Mouse (Mus musculus): Measurements from ENCODE around the gene Cryzl1. TPM values are rescaled to one million over a fixed set of nuclear protein-coding genes. Genes with fewer than 3 reads are reported as not detected.
A peak's percentile ranks its signal among the peaks of the same experiment; 100 is the strongest.

Cryzl1 gene
- total RNA-seq, 2 experiments from 2014 or later, result 30.0 to 32.2 TPM

DNA sequence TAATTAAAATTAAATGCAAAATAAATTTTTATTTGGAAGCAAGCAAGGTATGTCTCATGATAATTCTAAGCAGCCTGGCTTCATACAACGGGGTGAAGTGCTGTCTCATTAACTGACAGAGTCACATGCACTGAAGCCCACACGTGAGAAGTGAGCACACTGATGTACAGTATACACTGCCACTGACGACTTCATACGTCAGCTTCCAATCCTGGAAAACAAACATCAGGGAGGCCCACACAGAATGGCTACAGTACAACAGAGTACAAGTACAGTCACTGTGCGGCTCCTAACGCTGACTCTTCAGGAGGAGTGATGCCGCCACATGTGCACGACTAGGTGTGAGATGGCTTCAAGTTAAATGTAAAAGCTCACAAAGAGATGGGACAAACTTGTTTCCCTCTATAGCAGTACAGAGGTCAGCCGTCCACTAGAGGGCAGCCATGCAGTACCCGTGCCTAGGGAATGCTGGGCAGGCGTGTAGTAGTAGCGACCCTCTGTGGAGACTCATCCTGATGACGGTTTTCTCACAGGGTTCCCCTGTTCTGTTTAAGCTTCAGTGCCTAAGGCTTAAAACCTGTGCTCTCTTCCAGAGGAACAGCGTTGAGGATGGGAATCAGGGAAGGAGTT, 34.2 kb downstream of the Cryzl1 start:
- peak; percentile 81 to 88 for DNase-seq
- intact Hi-C loops (cut with DNase I), result loop anchor here (1.0 to 10.0 kb wide), 2 partner anchors 223 to 610 kb away; partner anchors contain the start of gene Smim11

DNA sequence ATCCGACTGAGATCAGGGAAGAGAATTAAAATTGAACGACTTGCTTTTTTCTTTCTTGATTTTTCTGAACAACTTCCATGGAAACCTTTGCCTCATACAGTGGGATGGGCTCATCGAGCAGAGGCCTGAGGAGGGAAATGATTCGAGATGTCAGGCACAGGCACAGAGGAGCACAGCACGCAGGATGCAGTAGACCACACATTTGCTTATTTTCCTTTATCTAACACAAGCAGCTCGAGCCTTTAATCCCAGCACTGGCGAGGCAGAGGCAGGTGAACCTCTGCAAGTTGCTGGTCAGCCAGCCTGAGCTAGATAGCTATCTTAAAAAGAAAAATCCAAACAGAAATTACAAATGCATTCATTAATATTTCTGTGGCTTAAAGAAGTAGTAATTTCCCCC, 39.0 kb downstream of the Cryzl1 start:
- no peak for DNase-seq
- intact Hi-C loops (cut with DNase I), result loop anchor here (10.0 kb wide), 1 partner anchor 615 kb away; the partner anchor contains the start of gene Smim11

DNA sequence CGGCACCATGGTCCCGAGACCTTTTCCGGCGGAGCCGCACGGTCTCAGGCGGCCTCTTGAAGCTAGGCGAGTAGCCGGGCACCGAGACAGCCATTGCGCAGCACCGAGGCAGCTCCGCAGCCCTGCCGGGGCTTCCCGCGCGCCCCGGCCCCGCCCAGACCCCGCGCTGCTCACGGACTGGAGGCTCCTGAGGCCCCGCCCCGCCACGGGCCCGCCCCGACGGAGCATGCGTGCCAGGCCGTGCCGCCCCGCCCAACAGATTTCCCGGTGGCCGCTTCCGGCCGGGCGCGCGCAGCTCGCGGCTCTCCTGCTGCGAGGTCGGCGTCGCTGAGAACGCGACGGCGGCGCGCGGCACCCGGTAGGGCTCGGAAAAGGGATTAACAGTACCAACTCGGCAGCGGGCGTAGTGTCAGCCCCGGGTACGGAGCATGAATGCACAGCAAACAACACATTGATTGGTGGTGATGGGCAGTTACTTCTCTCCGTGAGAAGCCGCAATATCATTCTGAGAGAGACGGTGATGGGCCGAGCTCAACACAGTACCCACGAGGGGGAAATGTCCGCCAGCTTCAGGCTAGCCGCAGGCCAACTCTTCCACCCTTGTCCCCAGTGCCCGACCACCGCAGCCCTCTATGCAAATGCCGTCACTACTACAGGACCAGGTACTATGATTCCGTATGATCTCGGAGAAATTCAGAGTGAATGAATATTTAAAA, 40.0 kb downstream of the Cryzl1 start, which contains the start of gene Donson:
TSS of gene Donson (minus strand) at position 152 of the 716 bp plus-strand sequence.
- intact Hi-C loops (cut with DNase I), result no loop called here
- peak; percentile 95 to 96 for DNase-seq

GRCm38 (mm10) chr16:91688023-91688618, 40.7 kb downstream of the Cryzl1 start:
- intact Hi-C loops (cut with DNase I), result no loop called here
- no peak for DNase-seq

GRCm38 (mm10) chr16:91686369-91686768, 42.4 kb downstream of the Cryzl1 start:
- intact Hi-C loops (cut with DNase I), result no loop called here

GRCm38 (mm10) chr16:91685526-91685925, 43.2 kb downstream of the Cryzl1 start:
- no peak for DNase-seq
- intact Hi-C loops (cut with DNase I), result no loop called here

More at GRCm38 (mm10) chr16:91686369-91686768, 42.4 kb downstream of the Cryzl1 start:
- DNase-seq, result no peak

- intact Hi-C loops (cut with DNase I), result no loop called here
- DNase-seq, result no peak
Observed at GRCm38 (mm10) chr16:91680656-91681055, 48.1 kb downstream of the Cryzl1 start.

GRCm38 (mm10) chr16:91678147-91678911, 50.4 kb downstream of the Cryzl1 start:
- DNase-seq, result no peak
- intact Hi-C loops (cut with DNase I), result no loop called here

- intact Hi-C loops (cut with DNase I), result no loop called here
- no peak for DNase-seq
Observed at GRCm38 (mm10) chr16:91674500-91674899, 54.3 kb downstream of the Cryzl1 start.

GRCm38 (mm10) chr16:91663795-91664194, 65.0 kb downstream of the Cryzl1 start:
- intact Hi-C loops (cut with DNase I), result no loop called here
- DNase-seq, result no peak

GRCm38 (mm10) chr16:91662336-91662735, 66.4 kb downstream of the Cryzl1 start:
- DNase-seq, result no peak
- intact Hi-C loops (cut with DNase I), result no loop called here

- DNase-seq, result no peak
- intact Hi-C loops (cut with DNase I), result no loop called here
Observed at GRCm38 (mm10) chr16:91661397-91661796, 67.4 kb downstream of the Cryzl1 start.

DNA sequence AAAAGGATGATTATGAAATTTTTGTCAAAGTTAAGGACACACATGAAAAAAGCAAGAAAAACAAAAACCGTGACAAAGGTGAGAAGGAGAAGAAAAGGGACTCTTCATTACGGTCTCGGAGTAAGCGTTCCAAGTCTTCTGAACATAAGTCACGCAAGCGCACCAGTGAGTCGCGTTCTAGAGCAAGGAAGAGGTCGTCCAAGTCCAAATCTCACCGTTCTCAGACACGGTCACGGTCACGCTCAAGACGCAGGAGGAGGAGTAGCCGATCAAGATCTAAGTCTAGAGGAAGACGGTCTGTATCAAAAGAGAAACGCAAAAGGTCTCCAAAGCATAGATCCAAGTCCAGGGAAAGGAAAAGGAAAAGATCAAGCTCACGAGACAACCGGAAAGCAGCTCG, 69.0 kb downstream of the Cryzl1 start:
- intact Hi-C loops (cut with DNase I), result no loop called here
- no peak for DNase-seq

- DNase-seq, result no peak
- intact Hi-C loops (cut with DNase I), result no loop called here
Observed at GRCm38 (mm10) chr16:91658471-91658870, 70.3 kb downstream of the Cryzl1 start.

- intact Hi-C loops (cut with DNase I), result no loop called here
- no peak for DNase-seq
Observed at GRCm38 (mm10) chr16:91657285-91657684, 71.5 kb downstream of the Cryzl1 start.

DNA sequence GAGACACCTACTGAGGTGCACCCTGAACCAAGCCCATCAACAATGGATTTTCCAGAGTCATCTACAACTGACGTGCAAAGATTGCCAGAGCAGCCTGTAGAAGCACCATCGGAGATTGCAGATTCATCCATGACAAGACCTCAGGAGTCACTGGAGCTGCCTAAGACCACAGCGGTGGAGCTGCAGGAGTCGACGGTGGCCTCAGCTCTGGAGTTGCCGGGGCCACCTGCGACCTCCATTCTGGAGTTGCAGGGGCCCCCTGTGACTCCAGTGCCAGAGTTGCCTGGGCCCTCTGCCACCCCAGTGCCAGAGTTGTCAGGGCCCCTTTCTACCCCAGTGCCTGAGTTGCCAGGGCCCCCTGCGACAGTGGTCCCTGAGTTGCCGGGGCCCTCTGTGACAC, 73.5 kb downstream of the Cryzl1 start:
- DNase-seq, result no peak
- intact Hi-C loops (cut with DNase I), result no loop called here

GRCm38 (mm10) chr16:91652191-91652590, 76.6 kb downstream of the Cryzl1 start:
- DNase-seq, result no peak
- intact Hi-C loops (cut with DNase I), result no loop called here

DNA sequence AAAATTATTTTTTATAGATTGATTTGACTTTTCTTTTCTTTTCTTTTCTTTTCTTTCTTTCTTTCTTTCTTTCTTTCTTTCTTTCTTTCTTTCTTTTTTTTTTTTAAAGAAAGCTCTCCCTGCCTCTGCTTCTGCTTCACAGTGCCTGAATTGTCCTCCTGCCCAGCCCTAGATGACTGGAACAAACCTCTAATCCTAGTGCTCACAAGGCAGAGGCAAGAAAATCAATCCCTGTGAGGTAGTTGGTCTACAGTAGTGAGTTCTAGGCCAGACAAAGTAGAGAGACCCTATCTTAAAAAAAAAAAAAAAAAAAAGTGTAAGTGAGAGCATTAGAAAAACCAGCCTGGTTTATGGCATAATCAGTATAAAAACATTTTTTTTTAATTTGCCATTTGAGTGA, 79.0 kb downstream of the Cryzl1 start:
- no peak for DNase-seq
- intact Hi-C loops (cut with DNase I), result loop anchor here (5.0 kb wide), 1 partner anchor 52 kb away; the partner anchor contains the start of gene Tmem50b

DNA sequence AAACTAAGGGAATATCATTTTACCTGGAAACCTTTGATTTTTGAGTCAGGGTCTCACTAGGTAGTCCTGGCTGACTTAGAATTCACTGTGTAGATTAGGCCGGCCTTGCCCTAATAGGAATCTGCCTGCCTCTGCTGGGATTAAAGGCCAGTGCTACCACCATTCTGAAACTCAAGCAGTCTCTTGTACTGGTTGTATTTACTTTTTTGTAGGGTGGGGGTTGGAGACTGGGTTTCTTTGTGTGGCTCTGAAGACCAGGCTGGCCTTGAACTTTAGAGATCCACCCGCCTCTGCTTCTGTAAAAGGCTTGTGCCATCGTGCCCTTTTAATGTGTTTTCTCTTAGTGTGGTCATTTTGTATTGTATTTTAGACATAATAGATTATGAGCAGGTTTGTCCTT, 79.5 kb downstream of the Cryzl1 start:
- no peak for DNase-seq
- intact Hi-C loops (cut with DNase I), result loop anchor here (5.0 kb wide), 1 partner anchor 52 kb away; the partner anchor contains the start of gene Tmem50b

- intact Hi-C loops (cut with DNase I), result loop anchor here (5.0 kb wide), 1 partner anchor 51 kb away; the partner anchor contains the start of gene Tmem50b
- DNase-seq, result peak; percentile 90 to 91
Observed at GRCm38 (mm10) chr16:91648220-91648550, 80.6 kb downstream of the Cryzl1 start.

Data from heart, postnatal 10 days (tissue).